Mouse (Mus musculus): ENCODE data around the gene Olfr461. TPM values are rescaled to one million over a fixed set of nuclear protein-coding genes. Genes with fewer than 3 reads are reported as not detected.
"Not testable (repeated sequence)": the region's sequence is repeated elsewhere in the genome, so short reads cannot be mapped to it uniquely, and the experiment has no call there.

Gene Olfr461
- polyA plus RNA-seq (2014; fragmentation: Nextera tagmentation; extraction: Ambion mirVana): not detected in 2 replicates

GRCm38 (mm10) chr6:40554950-40555349 lies at the start of gene Olfr461:
Gene Olfr461, minus strand, starts transcription at chr6:40555050.
- 81% methylated on average over 2 of the region's 2 CpGs for WGBS

GRCm38 (mm10) chr6:40598546-40598945 lies 43.7 kb upstream of the Olfr461 start:
- H3K9ac ChIP-seq (ENCODE audit: low read length); H3K4me2 ChIP-seq (ENCODE audit: low read length); H3K9me3 ChIP-seq (replicated peaks; ENCODE audit: control insufficient read depth, low read length); H3K4me3 ChIP-seq (ENCODE audit: low read depth, low read length); H3K4me1 ChIP-seq (ENCODE audit: control insufficient read depth, insufficient read depth, low read length); ATAC-seq; H3K27ac ChIP-seq (ENCODE audit: low read depth, low read length); H3K36me3 ChIP-seq (ENCODE audit: control insufficient read depth, insufficient read depth, low read length); DNase-seq (ENCODE audit: low spot score); H3K27me3 ChIP-seq (replicated peaks; ENCODE audit: control insufficient read depth, insufficient read depth, low read length): not testable (repeated sequence)
- 27% methylated on average over 4 of the region's 4 CpGs for WGBS

More at GRCm38 (mm10) chr6:40554950-40555349, at the start of gene Olfr461:
- Histone ChIP-seq H3K36me3 (ENCODE audit: control insufficient read depth, insufficient read depth, low read length) (no peaks in the 10 kb centered on the region), H3K4me2 (ENCODE audit: low read length) (no peak within 1 kb of the TSS), H3K9me3 (replicated peaks; ENCODE audit: control insufficient read depth, low read length) (no peaks in the 10 kb centered on the region), H3K27ac (ENCODE audit: low read depth, low read length) (no peak within 1 kb of the TSS), H3K4me1 (ENCODE audit: control insufficient read depth, insufficient read depth, low read length) (no peaks in the 10 kb centered on the region), H3K27me3 (replicated peaks; ENCODE audit: control insufficient read depth, insufficient read depth, low read length) (no peaks in the 10 kb centered on the region), H3K4me3 (ENCODE audit: low read depth, low read length) (no peak within 1 kb of the TSS), H3K9ac (ENCODE audit: low read length) (no peak within 1 kb of the TSS)
- ATAC-seq: no peak
- no peak for DNase-seq (ENCODE audit: low spot score)

- Histone ChIP-seq H3K4me3 (ENCODE audit: low read depth, low read length) (no peak overlapping the region), H3K9ac (ENCODE audit: low read length) (no peak overlapping the region), H3K27me3 (replicated peaks; ENCODE audit: control insufficient read depth, insufficient read depth, low read length) (no peaks in the 10 kb centered on the region), H3K36me3 (ENCODE audit: control insufficient read depth, insufficient read depth, low read length) (no peaks in the 10 kb centered on the region), H3K27ac (ENCODE audit: low read depth, low read length) (no peak overlapping the region), H3K4me1 (ENCODE audit: control insufficient read depth, insufficient read depth, low read length) (no peaks in the 10 kb centered on the region), H3K4me2 (ENCODE audit: low read length) (no peak overlapping the region), H3K9me3 (replicated peaks; ENCODE audit: control insufficient read depth, low read length) (no peaks in the 10 kb centered on the region)
- 77% methylated on average over 3 of the region's 3 CpGs for WGBS
- ATAC-seq (no peak), DNase-seq (ENCODE audit: low spot score) (no peak)
Measured at GRCm38 (mm10) chr6:40594804-40595550, 40.1 kb upstream of the Olfr461 start.

GRCm38 (mm10) chr6:40588346-40588745 lies 33.5 kb upstream of the Olfr461 start:
- no peaks in the 10 kb centered on the region for H3K9me3 ChIP-seq (replicated peaks; ENCODE audit: control insufficient read depth, low read length)
- ATAC-seq (no peak), DNase-seq (ENCODE audit: low spot score) (no peak)
- H3K9ac ChIP-seq (ENCODE audit: low read length): no peak overlapping the region
- H3K36me3 ChIP-seq (ENCODE audit: control insufficient read depth, insufficient read depth, low read length): no peaks in the 10 kb centered on the region
- WGBS: 100% methylated on average over 2 of the region's 2 CpGs
- no peak overlapping the region for H3K4me3 ChIP-seq (ENCODE audit: low read depth, low read length)
- H3K4me1 ChIP-seq (ENCODE audit: control insufficient read depth, insufficient read depth, low read length): no peaks in the 10 kb centered on the region
- H3K27ac ChIP-seq (ENCODE audit: low read depth, low read length): no peak overlapping the region
- H3K27me3 ChIP-seq (replicated peaks; ENCODE audit: control insufficient read depth, insufficient read depth, low read length): no peaks in the 10 kb centered on the region
- no peak overlapping the region for H3K4me2 ChIP-seq (ENCODE audit: low read length)

- no peaks in the 10 kb centered on the region for H3K4me1 ChIP-seq (ENCODE audit: control insufficient read depth, insufficient read depth, low read length)
- no peak within 1 kb of the TSS for H3K27ac ChIP-seq (ENCODE audit: low read depth, low read length)
- no peak within 1 kb of the TSS for H3K4me2 ChIP-seq (ENCODE audit: low read length)
- DNase-seq (ENCODE audit: low spot score) (no peak), ATAC-seq (no peak)
- 81% methylated on average over 5 of the region's 5 CpGs for WGBS
- no peaks in the 10 kb centered on the region for H3K36me3 ChIP-seq (ENCODE audit: control insufficient read depth, insufficient read depth, low read length)
- H3K9ac ChIP-seq (ENCODE audit: low read length): no peak within 1 kb of the TSS
- H3K4me3 ChIP-seq (ENCODE audit: low read depth, low read length): no peak within 1 kb of the TSS
- H3K9me3 ChIP-seq (replicated peaks; ENCODE audit: control insufficient read depth, low read length): no peaks in the 10 kb centered on the region
- no peaks in the 10 kb centered on the region for H3K27me3 ChIP-seq (replicated peaks; ENCODE audit: control insufficient read depth, insufficient read depth, low read length)
Measured at GRCm38 (mm10) chr6:40585645-40586044, 30.8 kb upstream of the Olfr461 start, which contains the start of gene Clec5a. Gene Clec5a, minus strand, starts transcription at chr6:40585821.

GRCm38 (mm10) chr6:40584336-40584735 lies 29.5 kb upstream of the Olfr461 start:
- Histone ChIP-seq H3K4me2 (ENCODE audit: low read length) (no peak overlapping the region), H3K27ac (ENCODE audit: low read depth, low read length) (no peak overlapping the region), H3K9me3 (replicated peaks; ENCODE audit: control insufficient read depth, low read length) (no peaks in the 10 kb centered on the region), H3K9ac (ENCODE audit: low read length) (no peak overlapping the region), H3K4me1 (ENCODE audit: control insufficient read depth, insufficient read depth, low read length) (no peaks in the 10 kb centered on the region), H3K36me3 (ENCODE audit: control insufficient read depth, insufficient read depth, low read length) (no peaks in the 10 kb centered on the region), H3K27me3 (replicated peaks; ENCODE audit: control insufficient read depth, insufficient read depth, low read length) (no peaks in the 10 kb centered on the region), H3K4me3 (ENCODE audit: low read depth, low read length) (no peak overlapping the region)
- ATAC-seq (no peak), DNase-seq (ENCODE audit: low spot score) (no peak)
- whole genome bisulfite sequencing: 84% methylated on average over 6 of the region's 6 CpGs

GRCm38 (mm10) chr6:40576305-40576704 lies 21.5 kb upstream of the Olfr461 start:
- no peak overlapping the region for H3K4me3 ChIP-seq (ENCODE audit: low read depth, low read length)
- no peaks in the 10 kb centered on the region for H3K36me3 ChIP-seq (ENCODE audit: control insufficient read depth, insufficient read depth, low read length)
- H3K9me3 ChIP-seq (replicated peaks; ENCODE audit: control insufficient read depth, low read length): no peaks in the 10 kb centered on the region
- H3K9ac ChIP-seq (ENCODE audit: low read length): no peak overlapping the region
- no peaks in the 10 kb centered on the region for H3K4me1 ChIP-seq (ENCODE audit: control insufficient read depth, insufficient read depth, low read length)
- no peaks in the 10 kb centered on the region for H3K27me3 ChIP-seq (replicated peaks; ENCODE audit: control insufficient read depth, insufficient read depth, low read length)
- DNase-seq (ENCODE audit: low spot score): no peak
- WGBS: 87% methylated on average over 1 of the region's 1 CpGs
- ATAC-seq: no peak
- H3K27ac ChIP-seq (ENCODE audit: low read depth, low read length): no peak overlapping the region
- no peak overlapping the region for H3K4me2 ChIP-seq (ENCODE audit: low read length)

- no peak overlapping the region for H3K4me3 ChIP-seq (ENCODE audit: low read depth, low read length)
- H3K4me2 ChIP-seq (ENCODE audit: low read length): no peak overlapping the region
- H3K9ac ChIP-seq (ENCODE audit: low read length): no peak overlapping the region
- no peak overlapping the region for H3K27ac ChIP-seq (ENCODE audit: low read depth, low read length)
- H3K36me3 ChIP-seq (ENCODE audit: control insufficient read depth, insufficient read depth, low read length): no peaks in the 10 kb centered on the region
- no peaks in the 10 kb centered on the region for H3K9me3 ChIP-seq (replicated peaks; ENCODE audit: control insufficient read depth, low read length)
- no peak for DNase-seq (ENCODE audit: low spot score)
- no peaks in the 10 kb centered on the region for H3K4me1 ChIP-seq (ENCODE audit: control insufficient read depth, insufficient read depth, low read length)
- WGBS: 87% methylated on average over 3 of the region's 3 CpGs
- no peak for ATAC-seq
- H3K27me3 ChIP-seq (replicated peaks; ENCODE audit: control insufficient read depth, insufficient read depth, low read length): no peaks in the 10 kb centered on the region
Measured at GRCm38 (mm10) chr6:40573618-40574017, 18.8 kb upstream of the Olfr461 start.

GRCm38 (mm10) chr6:40569187-40569586 lies 14.3 kb upstream of the Olfr461 start, which contains the start of gene Olfr460:
Gene Olfr460, plus strand, starts transcription at chr6:40569487.
- Histone ChIP-seq H3K4me1 (ENCODE audit: control insufficient read depth, insufficient read depth, low read length) (no peaks in the 10 kb centered on the region), H3K9ac (ENCODE audit: low read length) (no peak within 1 kb of the TSS), H3K27ac (ENCODE audit: low read depth, low read length) (no peak within 1 kb of the TSS), H3K27me3 (replicated peaks; ENCODE audit: control insufficient read depth, insufficient read depth, low read length) (no peaks in the 10 kb centered on the region), H3K9me3 (replicated peaks; ENCODE audit: control insufficient read depth, low read length) (no peaks in the 10 kb centered on the region), H3K4me2 (ENCODE audit: low read length) (no peak within 1 kb of the TSS), H3K36me3 (ENCODE audit: control insufficient read depth, insufficient read depth, low read length) (no peaks in the 10 kb centered on the region), H3K4me3 (ENCODE audit: low read depth, low read length) (no peak within 1 kb of the TSS)
- whole genome bisulfite sequencing: 90% methylated on average over 3 of the region's 3 CpGs
- no peak for DNase-seq (ENCODE audit: low spot score)
- no peak for ATAC-seq

Data from forebrain, embryonic 14.5 days (tissue).